Mouse (Mus musculus): ENCODE measurements around the gene Mpv17l. TPM values are rescaled to one million over a fixed set of nuclear protein-coding genes. Genes with fewer than 3 reads are reported as not detected.
"Not testable (repeated sequence)": the region's sequence is repeated elsewhere in the genome, so short reads cannot be mapped to it uniquely, and the experiment has no call there.

The Mpv17l gene
- polyA plus RNA-seq, 1 experiment from 2014 or later = 2.5 TPM

- Histone ChIP-seq H3K4me1 (replicated peaks) (peaks cover 14% of the 10 kb centered on the region), H3K27ac (no peak overlapping the region), H3K4me2 (no peak overlapping the region), H3K4me3 (replicated peaks) (no peak overlapping the region), H3K36me3 (no peaks in the 10 kb centered on the region), H3K9ac (replicated peaks) (no peak overlapping the region), H3K27me3 (no peaks in the 10 kb centered on the region), H3K9me3 (no peaks in the 10 kb centered on the region)
- WGBS = 78% methylated on average over 3 of the region's 3 CpGs
- no peak for ATAC-seq (ENCODE audit: insufficient number of reproducible peaks, insufficient read depth, low FRiP score, low TSS enrichment, low read depth)
Observed at GRCm38 (mm10) chr16:13895740-13896139, 7.2 kb upstream of the Mpv17l start.

GRCm38 (mm10) chr16:13896357-13896756, 6.6 kb upstream of the Mpv17l start:
- H3K4me1 ChIP-seq (replicated peaks) = peaks cover 16% of the 10 kb centered on the region
- no peak overlapping the region for H3K27ac ChIP-seq
- H3K9ac ChIP-seq (replicated peaks) = no peak overlapping the region
- no peak for ATAC-seq (ENCODE audit: insufficient number of reproducible peaks, insufficient read depth, low FRiP score, low TSS enrichment, low read depth)
- WGBS = 85% methylated on average over 3 of the region's 3 CpGs
- H3K4me3 ChIP-seq (replicated peaks) = no peak overlapping the region
- H3K27me3 ChIP-seq = no peaks in the 10 kb centered on the region
- no peaks in the 10 kb centered on the region for H3K36me3 ChIP-seq
- H3K4me2 ChIP-seq = no peak overlapping the region
- no peaks in the 10 kb centered on the region for H3K9me3 ChIP-seq

- Histone ChIP-seq H3K36me3 (no peaks in the 10 kb centered on the region), H3K9me3 (no peaks in the 10 kb centered on the region), H3K9ac (replicated peaks) (no peak overlapping the region), H3K27me3 (no peaks in the 10 kb centered on the region), H3K4me1 (replicated peaks) (peaks cover 21% of the 10 kb centered on the region), H3K4me2 (no peak overlapping the region), H3K27ac (no peak overlapping the region), H3K4me3 (replicated peaks) (no peak overlapping the region)
- 44% methylated on average over 2 of the region's 2 CpGs for WGBS
- ATAC-seq (ENCODE audit: insufficient number of reproducible peaks, insufficient read depth, low FRiP score, low TSS enrichment, low read depth) = no peak
Observed at GRCm38 (mm10) chr16:13898981-13899380, 4.0 kb upstream of the Mpv17l start.

GRCm38 (mm10) chr16:13902397-13902831, 547 bp upstream of the Mpv17l start:
- Histone ChIP-seq H3K4me3 (replicated peaks) (peak overlapping the region; percentile 89), H3K4me1 (replicated peaks) (peaks cover 10% of the 10 kb centered on the region), H3K4me2 (peak overlapping the region; percentile 74), H3K9ac (replicated peaks) (peak overlapping the region; percentile 84), H3K27me3 (no peaks in the 10 kb centered on the region), H3K9me3 (no peaks in the 10 kb centered on the region), H3K27ac (peak overlapping the region; percentile 84), H3K36me3 (no peaks in the 10 kb centered on the region)
- under 1% methylated on average over 22 of the region's 30 CpGs for WGBS
- no peak; the same call in 1 of the 2 replicates for ATAC-seq (ENCODE audit: insufficient number of reproducible peaks, insufficient read depth, low FRiP score, low TSS enrichment, low read depth)

- H3K4me2 ChIP-seq = peak overlapping the region; percentile 74
- peak; percentile 83 for ATAC-seq (ENCODE audit: insufficient number of reproducible peaks, insufficient read depth, low FRiP score, low TSS enrichment, low read depth)
- H3K9ac ChIP-seq (replicated peaks) = peak overlapping the region; percentile 84; the same call in 1 of the 2 replicates
- H3K27me3 ChIP-seq = no peaks in the 10 kb centered on the region
- peak overlapping the region; percentile 89 for H3K4me3 ChIP-seq (replicated peaks)
- 7% methylated on average over 8 of the region's 8 CpGs for WGBS
- no peaks in the 10 kb centered on the region for H3K9me3 ChIP-seq
- H3K36me3 ChIP-seq = no peaks in the 10 kb centered on the region
- peaks cover 10% of the 10 kb centered on the region for H3K4me1 ChIP-seq (replicated peaks)
- peak overlapping the region; percentile 84; the same call in 1 of the 2 replicates for H3K27ac ChIP-seq
Observed at GRCm38 (mm10) chr16:13903488-13903887, 527 bp downstream of the Mpv17l start.

- H3K9ac ChIP-seq (replicated peaks) = no peak overlapping the region
- H3K36me3 ChIP-seq = no peaks in the 10 kb centered on the region
- H3K4me1 ChIP-seq (replicated peaks) = no peaks in the 10 kb centered on the region
- H3K27me3 ChIP-seq = no peaks in the 10 kb centered on the region
- no peak overlapping the region for H3K4me3 ChIP-seq (replicated peaks)
- no peaks in the 10 kb centered on the region for H3K9me3 ChIP-seq
- 70% methylated on average over 3 of the region's 3 CpGs for WGBS
- no peak overlapping the region for H3K4me2 ChIP-seq
- no peak overlapping the region for H3K27ac ChIP-seq
- ATAC-seq (ENCODE audit: insufficient number of reproducible peaks, insufficient read depth, low FRiP score, low TSS enrichment, low read depth) = no peak
Observed at GRCm38 (mm10) chr16:13907297-13907696, 4.3 kb downstream of the Mpv17l start.

- no peak overlapping the region for H3K4me2 ChIP-seq
- WGBS = 94% methylated on average over 5 of the region's 5 CpGs
- H3K9me3 ChIP-seq = peaks cover 12% of the 10 kb centered on the region; the same call in 1 of the 2 replicates
- H3K36me3 ChIP-seq = peaks cover 3% of the 10 kb centered on the region; the same call in 1 of the 2 replicates
- H3K9ac ChIP-seq (replicated peaks) = no peak overlapping the region
- no peaks in the 10 kb centered on the region for H3K27me3 ChIP-seq
- no peak overlapping the region for H3K27ac ChIP-seq
- H3K4me1 ChIP-seq (replicated peaks) = no peaks in the 10 kb centered on the region
- H3K4me3 ChIP-seq (replicated peaks) = no peak overlapping the region
- no peak for ATAC-seq (ENCODE audit: insufficient number of reproducible peaks, insufficient read depth, low FRiP score, low TSS enrichment, low read depth)
Observed at GRCm38 (mm10) chr16:13920093-13920492, 17.1 kb downstream of the Mpv17l start.

GRCm38 (mm10) chr16:13921063-13921462, 18.1 kb downstream of the Mpv17l start:
- Histone ChIP-seq H3K36me3 (peaks cover 3% of the 10 kb centered on the region; the same call in 1 of the 2 replicates), H3K4me2 (no peak overlapping the region), H3K9me3 (peaks cover 12% of the 10 kb centered on the region; the same call in 1 of the 2 replicates), H3K27ac (no peak overlapping the region), H3K27me3 (no peaks in the 10 kb centered on the region), H3K4me1 (replicated peaks) (no peaks in the 10 kb centered on the region), H3K9ac (replicated peaks) (no peak overlapping the region), H3K4me3 (replicated peaks) (no peak overlapping the region)
- 82% methylated on average over 6 of the region's 6 CpGs for WGBS
- ATAC-seq (ENCODE audit: insufficient number of reproducible peaks, insufficient read depth, low FRiP score, low TSS enrichment, low read depth) = no peak

- ATAC-seq (ENCODE audit: insufficient number of reproducible peaks, insufficient read depth, low FRiP score, low TSS enrichment, low read depth) = no peak
- WGBS = 94% methylated on average over 7 of the region's 7 CpGs
- Histone ChIP-seq H3K27ac (no peak overlapping the region), H3K27me3 (no peaks in the 10 kb centered on the region), H3K4me1 (replicated peaks) (no peaks in the 10 kb centered on the region), H3K4me2 (no peak overlapping the region), H3K36me3 (peaks cover 3% of the 10 kb centered on the region; the same call in 1 of the 2 replicates), H3K4me3 (replicated peaks) (no peak overlapping the region), H3K9ac (replicated peaks) (no peak overlapping the region), H3K9me3 (peaks cover 12% of the 10 kb centered on the region; the same call in 1 of the 2 replicates)
Observed at GRCm38 (mm10) chr16:13921781-13922180, 18.8 kb downstream of the Mpv17l start.

DNA sequence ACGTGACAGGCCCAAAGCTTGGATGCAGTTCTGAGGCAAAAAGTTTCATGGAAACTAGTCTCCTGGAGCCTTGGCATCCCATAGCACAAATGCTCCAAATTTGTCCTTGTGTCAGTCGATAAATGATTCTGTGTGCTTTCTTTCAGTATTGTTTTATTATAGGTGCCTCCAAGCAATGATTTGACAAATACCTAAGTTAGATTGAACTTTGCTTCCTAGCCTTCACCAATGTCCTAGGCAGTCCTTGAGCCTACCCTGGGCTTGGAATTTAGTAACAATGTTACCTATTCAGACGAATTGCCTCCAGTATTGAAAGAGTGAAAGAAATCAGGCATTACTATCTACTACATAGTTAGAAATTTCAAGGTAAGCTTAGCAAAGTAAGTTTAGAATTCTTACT, 19.5 kb downstream of the Mpv17l start:
- 85% methylated on average over 3 of the region's 3 CpGs for WGBS
- not testable (repeated sequence) for H3K36me3 ChIP-seq; H3K27me3 ChIP-seq; H3K4me1 ChIP-seq (replicated peaks); H3K9ac ChIP-seq (replicated peaks); H3K27ac ChIP-seq; H3K4me3 ChIP-seq (replicated peaks); ATAC-seq (ENCODE audit: insufficient number of reproducible peaks, insufficient read depth, low FRiP score, low TSS enrichment, low read depth); H3K4me2 ChIP-seq
- peaks cover 10% of the 10 kb centered on the region; the same call in 1 of the 2 replicates for H3K9me3 ChIP-seq

DNA sequence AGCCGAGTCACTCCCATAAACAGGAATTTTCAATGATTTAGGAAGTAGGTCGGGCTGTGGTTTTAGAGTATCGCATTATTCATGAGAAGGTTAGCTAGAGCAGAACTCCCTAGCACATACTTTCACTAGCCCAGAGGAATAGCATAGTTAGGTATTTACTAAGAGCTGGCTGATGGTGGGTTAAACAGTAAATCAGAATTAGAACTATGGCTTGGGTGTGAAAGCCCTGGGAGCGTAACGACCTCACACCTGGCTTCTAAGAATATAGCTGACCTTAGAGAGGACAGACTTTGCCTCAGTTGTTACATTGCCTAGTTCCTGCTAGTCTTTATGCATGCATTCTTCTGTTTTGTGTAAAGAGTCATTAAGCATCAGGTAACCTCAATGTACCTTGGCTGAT, 20.0 kb downstream of the Mpv17l start:
- H3K9ac ChIP-seq (replicated peaks); H3K4me1 ChIP-seq (replicated peaks); H3K4me2 ChIP-seq; H3K4me3 ChIP-seq (replicated peaks); H3K27ac ChIP-seq; H3K27me3 ChIP-seq; H3K9me3 ChIP-seq; ATAC-seq (ENCODE audit: insufficient number of reproducible peaks, insufficient read depth, low FRiP score, low TSS enrichment, low read depth); H3K36me3 ChIP-seq: not testable (repeated sequence)
- 87% methylated on average over 5 of the region's 5 CpGs for WGBS

DNA sequence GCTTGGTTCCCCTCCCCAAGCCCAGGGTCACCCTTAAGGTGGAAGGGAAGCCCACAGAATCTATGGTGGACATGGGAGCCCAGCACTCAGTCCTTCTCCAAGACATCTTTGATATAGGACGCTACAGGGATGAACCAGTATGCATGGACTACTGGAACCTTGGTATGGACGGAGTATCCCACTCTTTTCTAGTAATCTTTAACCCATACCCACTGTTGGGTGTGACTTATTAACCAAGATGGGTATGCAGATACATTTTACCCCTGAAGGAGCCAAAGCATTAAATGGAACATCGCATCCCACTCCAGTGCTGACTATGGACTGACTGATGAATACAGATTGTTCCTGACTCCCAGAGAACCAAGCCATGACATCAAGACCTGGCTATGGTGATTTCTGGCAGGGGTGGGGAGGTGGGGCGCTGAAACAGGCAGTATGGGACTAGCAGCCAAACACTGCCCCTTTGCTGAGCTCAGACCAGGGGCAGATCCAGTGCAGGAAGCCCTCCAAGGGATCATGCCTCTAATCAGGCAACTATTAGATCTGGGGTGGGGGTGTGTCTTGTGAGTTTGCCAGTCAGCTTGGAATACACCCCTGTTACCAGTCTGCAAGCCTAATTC, 24.6 kb downstream of the Mpv17l start:
- Histone ChIP-seq H3K9ac (replicated peaks) (no peak overlapping the region), H3K4me2 (no peak overlapping the region), H3K4me1 (replicated peaks) (no peaks in the 10 kb centered on the region), H3K4me3 (replicated peaks) (no peak overlapping the region), H3K27ac (no peak overlapping the region), H3K9me3 (no peaks in the 10 kb centered on the region), H3K27me3 (no peaks in the 10 kb centered on the region), H3K36me3 (no peaks in the 10 kb centered on the region)
- 88% methylated on average over 4 of the region's 4 CpGs for WGBS
- no peak for ATAC-seq (ENCODE audit: insufficient number of reproducible peaks, insufficient read depth, low FRiP score, low TSS enrichment, low read depth)

Data from limb, embryonic 12.5 days (tissue).